In genomic region chr3:68642935-68643334, GRCm38 (mm10) we compare ENCODE assay signal across 15 mouse cellular contexts. TPM values are rescaled to one million over a fixed set of nuclear protein-coding genes. Genes with fewer than 3 reads are reported as not detected.
"Had no signal": no experiment of that assay in that cellular context is flagged by ENCODE, and none has a peak within 500 bp of the region (broad histone marks: within the 10 kb centered on the region; RNA-seq: fewer than 3 reads in every experiment).

No protein-coding gene starts in this region.

- DNase-seq: kidney, adult 11 months; kidney, adult 8-10 months; kidney, postnatal 10 days; kidney, postnatal 36 days; layer of hippocampus, postnatal 36 days; left cerebral cortex, postnatal 4 days; lung, adult 2 months; lung, postnatal 14 days; midbrain, embryonic 14.5 days; retina, postnatal 1 day; right cerebral cortex, postnatal 25 days; spleen, adult 18-20 months; thymus, postnatal 25 days had no signal

- ATAC-seq: liver, embryonic 12.5 days had no signal

RNA-seq across cellular contexts. Expression of gene Il12a, which starts 47.5 kb away (rescaled TPM):
- total RNA-seq: left cerebral cortex, postnatal 4 days; midbrain, postnatal 0 days had no signal
